Mouse (Mus musculus): ENCODE measurements around the gene Ulk4.
A peak's percentile ranks its signal among the peaks of the same experiment; 100 is the strongest.
"Not testable (repeated sequence)": the region's sequence is repeated elsewhere in the genome, so short reads cannot be mapped to it uniquely, and the experiment has no call there.

The Ulk4 gene

GRCm38 (mm10) chr9:121247956-121248775 lies 28.8 kb downstream of the Ulk4 start:
- DNase-seq: peak; percentile 84 to 95

GRCm38 (mm10) chr9:121247047-121247446 lies 29.9 kb downstream of the Ulk4 start:
- no peak for DNase-seq

GRCm38 (mm10) chr9:121242331-121242730 lies 34.7 kb downstream of the Ulk4 start:
- no peak for DNase-seq

- peak in 1 of 2 experiments; percentile 61 for DNase-seq
Observed at GRCm38 (mm10) chr9:121241806-121242205, 35.2 kb downstream of the Ulk4 start.

GRCm38 (mm10) chr9:121241366-121241765 lies 35.6 kb downstream of the Ulk4 start:
- DNase-seq: no peak

- peak; percentile 57 to 64 for DNase-seq
Observed at GRCm38 (mm10) chr9:121240242-121240641, 36.8 kb downstream of the Ulk4 start.

GRCm38 (mm10) chr9:121239571-121239970 lies 37.4 kb downstream of the Ulk4 start:
- DNase-seq: no peak

- no peak for DNase-seq
Observed at GRCm38 (mm10) chr9:121218636-121219035, 58.4 kb downstream of the Ulk4 start.

- no peak for DNase-seq
Observed at GRCm38 (mm10) chr9:121218230-121218629, 58.8 kb downstream of the Ulk4 start.

GRCm38 (mm10) chr9:121217742-121218141 lies 59.3 kb downstream of the Ulk4 start:
- DNase-seq: no peak

GRCm38 (mm10) chr9:121216536-121217320 lies 60.3 kb downstream of the Ulk4 start:
- DNase-seq: no peak

GRCm38 (mm10) chr9:121215349-121216000 lies 61.5 kb downstream of the Ulk4 start:
- peak; percentile 47 to 80 for DNase-seq

- peak in 1 of 2 experiments; percentile 14 for DNase-seq
Observed at GRCm38 (mm10) chr9:121212322-121212721, 64.7 kb downstream of the Ulk4 start.

GRCm38 (mm10) chr9:121205046-121205445 lies 72.0 kb downstream of the Ulk4 start:
- DNase-seq: no peak

GRCm38 (mm10) chr9:121204149-121204800 lies 72.7 kb downstream of the Ulk4 start:
- DNase-seq: no peak

- no peak for DNase-seq
Observed at GRCm38 (mm10) chr9:121203686-121204085, 73.3 kb downstream of the Ulk4 start.

GRCm38 (mm10) chr9:121199146-121199685 lies 77.8 kb downstream of the Ulk4 start:
- DNase-seq: not testable (repeated sequence)

- no peak for DNase-seq
Observed at GRCm38 (mm10) chr9:121196473-121196872, 80.5 kb downstream of the Ulk4 start.

GRCm38 (mm10) chr9:121195106-121195505 lies 81.9 kb downstream of the Ulk4 start:
- DNase-seq: no peak

GRCm38 (mm10) chr9:121192601-121193370 lies 84.2 kb downstream of the Ulk4 start:
- no peak for DNase-seq

- no peak for DNase-seq
Observed at GRCm38 (mm10) chr9:121187811-121188210, 89.2 kb downstream of the Ulk4 start.

- peak; percentile 33 to 57 for DNase-seq
Observed at GRCm38 (mm10) chr9:121185796-121186195, 91.2 kb downstream of the Ulk4 start.
